19 mouse cellular contexts compared by ENCODE assay signal in genomic region chr13:39020168-39020567, GRCm38 (mm10).
"Had no signal": no experiment of that assay in that cellular context is flagged by ENCODE, and none has a peak within 500 bp of the region (broad histone marks: within the 10 kb centered on the region; RNA-seq: fewer than 3 reads in every experiment).

No protein-coding gene starts in this region.

- H3K27ac ChIP-seq: liver, embryonic 15.5 days; lung, embryonic 15.5 days; macrophage; midbrain, embryonic 13.5 days; midbrain, embryonic 15.5 days; neural tube, embryonic 12.5 days; stomach, embryonic 15.5 days; stomach, postnatal 0 days had no signal

- H3K4me3 ChIP-seq: liver, embryonic 15.5 days; lung, embryonic 15.5 days; megakaryocyte, embryonic 14.5 days; midbrain, embryonic 13.5 days; midbrain, embryonic 15.5 days; neural tube, embryonic 12.5 days; stomach, embryonic 15.5 days had no signal

- H3K9ac ChIP-seq: liver, embryonic 15.5 days; liver, postnatal 0 days; lung, embryonic 15.5 days; midbrain, embryonic 13.5 days; midbrain, embryonic 15.5 days; neural tube, embryonic 12.5 days; stomach, embryonic 15.5 days had no signal

- H3K27me3 ChIP-seq: liver, embryonic 15.5 days; lung, embryonic 15.5 days; megakaryocyte, embryonic 14.5 days; midbrain, embryonic 13.5 days; midbrain, embryonic 15.5 days; neural tube, embryonic 12.5 days; stomach, embryonic 15.5 days had no signal

- H3K4me1 ChIP-seq: liver, embryonic 15.5 days; lung, embryonic 15.5 days; megakaryocyte, embryonic 14.5 days; midbrain, embryonic 13.5 days; midbrain, embryonic 15.5 days; neural tube, embryonic 12.5 days; stomach, embryonic 15.5 days had no signal

- H3K4me2 ChIP-seq: liver, embryonic 15.5 days; lung, embryonic 15.5 days; midbrain, embryonic 11.5 days; midbrain, embryonic 13.5 days; midbrain, embryonic 15.5 days; neural tube, embryonic 12.5 days; stomach, embryonic 15.5 days had no signal

- DNase-seq: liver, postnatal 0 days; lung, adult 2 months; lung, postnatal 14 days; lung, postnatal 36 days; right cerebral cortex, postnatal 14 days; thymus, adult 2 months; thymus, postnatal 25 days; thymus, postnatal 4 days had no signal

- H3K36me3 ChIP-seq: liver, embryonic 15.5 days; lung, embryonic 15.5 days; midbrain, embryonic 13.5 days; midbrain, embryonic 15.5 days; neural tube, embryonic 12.5 days; stomach, embryonic 15.5 days had no signal

- H3K9me3 ChIP-seq: liver, embryonic 15.5 days; lung, embryonic 15.5 days; midbrain, embryonic 13.5 days; midbrain, embryonic 15.5 days; neural tube, embryonic 12.5 days; stomach, embryonic 15.5 days had no signal

- ATAC-seq: liver, postnatal 0 days; lung, postnatal 0 days; midbrain, embryonic 13.5 days; midbrain, embryonic 15.5 days had no signal
